Mouse (Mus musculus): Measurements from ENCODE around the gene Plg.
A peak's percentile ranks its signal among the peaks of the same experiment; 100 is the strongest.

DNA sequence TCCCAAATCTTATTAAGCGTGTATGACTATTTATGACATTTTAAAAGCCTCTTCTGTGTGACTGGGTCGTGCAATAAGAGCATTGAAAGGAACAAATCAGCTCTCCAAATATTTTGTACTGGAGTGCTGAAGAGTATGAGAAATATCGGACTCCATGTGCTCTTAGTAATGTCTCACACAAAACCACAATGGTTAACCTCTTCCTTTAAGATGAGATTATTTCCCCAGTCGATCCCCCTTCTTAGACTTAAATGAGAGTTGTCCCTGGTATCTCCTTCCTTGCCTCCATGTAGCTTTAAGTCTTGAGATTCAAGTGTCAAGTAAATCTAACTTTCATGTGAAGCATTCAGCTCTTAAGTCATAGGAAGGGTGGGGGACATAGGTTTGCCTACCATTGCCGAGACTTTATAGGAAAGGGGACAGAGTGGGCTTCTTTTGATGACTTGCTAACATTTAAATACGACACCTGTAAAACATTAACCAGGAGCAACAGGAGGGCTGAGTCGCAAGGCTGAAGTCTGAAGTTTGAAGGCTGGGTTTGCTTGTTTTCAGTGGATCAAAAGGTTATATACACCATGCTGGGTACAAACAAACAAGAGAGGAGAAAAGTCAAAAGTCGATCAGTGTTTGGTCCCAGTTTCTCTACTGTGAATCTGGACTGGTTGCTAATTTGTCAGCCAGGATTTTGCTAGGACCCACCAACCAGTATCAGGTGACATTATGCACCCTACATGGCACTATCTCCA, 6.8 kb downstream of the Plg start:
- TF ChIP-seq POLR2A (IDR thresholded peaks at IDR 0.05; ENCODE audit: control insufficient read depth in 1 of 2, insufficient read depth in 1 of 2, low read depth in 1 of 2, low read length in 2 of 2, poor library complexity in 1 of 2) = no peak
- TF ChIP-seq E2F4 (IDR thresholded peaks at IDR 0.05; ENCODE audit: borderline replicate concordance, low read depth, low read length) = no peak
- TF ChIP-seq JUND (IDR thresholded peaks at IDR 0.05; ENCODE audit: low read depth, low read length) = no peak
- no peak for TF ChIP-seq CTCF (IDR thresholded peaks at IDR 0.05 in 2 of 3, conservative IDR thresholded peaks at IDR 0.05 in 1 of 3; ENCODE audit: control insufficient read depth in 1 of 3, insufficient read depth in 1 of 3, low read depth in 2 of 3, low read length in 3 of 3, poor library complexity in 1 of 3, severe bottlenecking in 1 of 3)
- no peak for TF ChIP-seq POLR2AphosphoS2 (IDR thresholded peaks at IDR 0.05; ENCODE audit: low read length)
- no peak for TF ChIP-seq KAT2A (conservative IDR thresholded peaks at IDR 0.05; ENCODE audit: low read depth, low read length)
- TF ChIP-seq BHLHE40 (IDR thresholded peaks at IDR 0.05; ENCODE audit: borderline replicate concordance, low read depth, low read length) = no peak
- no peak for TF ChIP-seq MAZ (IDR thresholded peaks at IDR 0.05; ENCODE audit: low read depth, low read length)
- TF ChIP-seq MYC (IDR thresholded peaks at IDR 0.05; ENCODE audit: low read depth, low read length) = peak; percentile 44; the same call in 1 of the 2 replicates

Measured in MEL (cell line).